Mouse (Mus musculus): Measurements from ENCODE around the gene Txnrd2.

The Txnrd2 gene

DNA sequence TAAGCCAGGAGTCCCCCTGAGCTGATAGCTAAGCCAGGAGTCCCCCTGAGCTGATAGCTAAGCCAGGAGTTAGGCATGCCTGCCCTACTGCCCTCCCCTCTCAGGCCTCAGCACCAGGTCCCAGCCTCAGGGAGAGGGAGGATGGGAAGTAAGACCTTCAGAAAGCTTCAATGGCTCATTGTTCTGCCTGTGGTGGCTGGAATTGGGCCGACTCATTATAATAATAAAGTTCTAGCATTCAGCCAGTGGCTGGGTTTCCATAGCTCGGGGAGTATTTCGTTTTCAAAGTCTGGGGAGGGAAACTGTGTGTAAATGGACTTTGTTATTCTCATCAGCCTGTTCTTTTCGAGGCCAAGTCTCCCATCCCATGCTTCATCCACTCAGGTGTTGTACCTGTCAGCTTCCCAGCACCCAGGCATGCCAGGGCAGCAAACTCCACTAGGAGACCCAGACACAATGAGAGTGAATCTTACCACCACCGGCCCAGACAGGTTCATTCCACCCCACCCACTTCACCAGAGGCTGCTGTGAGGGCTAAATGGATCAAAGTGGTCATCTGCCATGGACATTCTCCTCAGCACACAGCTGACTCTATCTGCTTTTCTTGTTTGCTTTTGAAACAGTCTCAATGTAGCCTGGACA is 58.7 kb downstream of the Txnrd2 start:
- no peak for DNase-seq (ENCODE audit: low spot score in 2 of 2)

GRCm38 (mm10) chr16:18486126-18486525 is 59.9 kb downstream of the Txnrd2 start:
- DNase-seq (ENCODE audit: low spot score in 2 of 2), result no peak

- no peak for DNase-seq (ENCODE audit: low spot score in 2 of 2)
Observed at GRCm38 (mm10) chr16:18490281-18490680, 64.1 kb downstream of the Txnrd2 start.

- no peak for DNase-seq (ENCODE audit: low spot score in 2 of 2)
Observed at GRCm38 (mm10) chr16:18490894-18491293, 64.7 kb downstream of the Txnrd2 start.

DNA sequence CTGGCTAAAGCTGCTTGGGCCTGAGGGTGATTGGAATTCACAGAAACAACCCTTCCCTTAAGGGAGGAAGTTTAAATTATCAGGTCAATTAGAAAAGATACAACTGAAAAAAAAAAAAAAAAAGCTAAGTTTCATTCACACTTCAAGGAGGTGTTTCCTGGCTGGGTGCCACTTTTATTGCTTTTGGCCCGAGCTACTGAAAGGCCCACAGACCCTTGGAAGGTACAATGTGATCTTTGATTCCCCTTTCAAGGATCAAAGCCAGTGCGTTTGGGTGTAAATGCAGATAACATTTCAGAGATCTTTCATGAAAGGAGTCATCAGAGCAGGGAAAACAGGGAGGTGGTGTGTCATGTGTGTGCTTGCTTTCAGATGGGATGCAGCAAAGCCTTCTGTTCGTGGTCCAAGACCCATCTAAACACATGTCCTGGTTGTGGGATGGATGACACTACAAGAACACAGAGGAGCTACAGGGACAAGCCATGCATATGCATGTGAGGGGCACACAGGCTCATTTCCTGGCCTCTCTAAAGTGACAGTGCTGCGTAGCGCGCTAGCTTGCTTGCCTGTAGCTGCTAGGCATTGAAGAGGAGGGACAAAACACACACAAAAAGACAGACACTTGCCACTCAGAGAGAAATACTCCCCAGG is 71.8 kb downstream of the Txnrd2 start:
- DNase-seq (ENCODE audit: low spot score in 2 of 2), result peak in 1 of 2 experiments; percentile 14

GRCm38 (mm10) chr16:18498558-18498990 is 72.4 kb downstream of the Txnrd2 start, which contains the start of the genes Gnb1l and Rtl10:
Gnb1l (plus strand) TSS chr16:18498713.
Rtl10 (plus strand) TSS chr16:18498901.
- peak; percentile 94 to 95 for DNase-seq (ENCODE audit: low spot score in 2 of 2)

- no peak for DNase-seq (ENCODE audit: low spot score in 2 of 2)
Observed at GRCm38 (mm10) chr16:18498996-18499395, 72.8 kb downstream of the Txnrd2 start.

- DNase-seq (ENCODE audit: low spot score in 2 of 2), result no peak
Observed at GRCm38 (mm10) chr16:18501531-18501930, 75.3 kb downstream of the Txnrd2 start.

DNA sequence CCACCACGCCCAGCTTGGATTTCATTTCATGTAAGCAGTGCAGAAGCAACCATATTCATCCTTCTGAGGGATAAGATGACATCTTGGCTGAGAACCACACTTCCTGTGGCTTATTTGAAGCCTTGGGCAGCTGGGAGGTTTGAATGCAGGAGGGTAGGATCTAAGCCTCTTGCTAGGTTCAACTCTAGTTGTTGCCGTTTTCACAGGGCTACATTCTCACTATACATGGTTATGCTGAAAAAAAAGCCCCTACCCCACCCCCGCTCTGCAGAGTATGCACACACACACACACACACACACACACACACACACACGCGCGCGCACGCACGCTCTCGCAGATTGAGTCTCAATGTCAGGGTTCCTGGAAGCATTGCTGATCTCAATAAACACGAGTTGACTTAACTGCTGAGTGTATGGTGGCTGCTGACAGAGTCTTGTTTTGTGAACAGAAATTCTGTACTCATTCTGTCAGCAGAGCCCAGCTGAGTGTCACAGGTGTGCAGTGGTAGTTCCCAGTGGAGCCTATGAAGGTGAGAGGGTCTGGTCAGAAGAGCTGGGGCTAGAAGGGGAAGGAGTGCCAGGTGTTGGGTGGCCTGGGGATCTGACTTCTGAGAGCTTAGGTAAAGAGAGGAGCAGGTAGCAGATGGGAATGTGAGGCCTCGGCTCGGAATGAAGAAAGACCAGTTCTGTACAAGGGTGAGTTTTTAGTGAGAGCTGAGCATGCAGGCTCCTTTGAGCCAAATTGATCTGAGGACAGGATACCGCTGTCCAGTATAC is 77.6 kb downstream of the Txnrd2 start:
- no peak for DNase-seq (ENCODE audit: low spot score in 2 of 2)

DNA sequence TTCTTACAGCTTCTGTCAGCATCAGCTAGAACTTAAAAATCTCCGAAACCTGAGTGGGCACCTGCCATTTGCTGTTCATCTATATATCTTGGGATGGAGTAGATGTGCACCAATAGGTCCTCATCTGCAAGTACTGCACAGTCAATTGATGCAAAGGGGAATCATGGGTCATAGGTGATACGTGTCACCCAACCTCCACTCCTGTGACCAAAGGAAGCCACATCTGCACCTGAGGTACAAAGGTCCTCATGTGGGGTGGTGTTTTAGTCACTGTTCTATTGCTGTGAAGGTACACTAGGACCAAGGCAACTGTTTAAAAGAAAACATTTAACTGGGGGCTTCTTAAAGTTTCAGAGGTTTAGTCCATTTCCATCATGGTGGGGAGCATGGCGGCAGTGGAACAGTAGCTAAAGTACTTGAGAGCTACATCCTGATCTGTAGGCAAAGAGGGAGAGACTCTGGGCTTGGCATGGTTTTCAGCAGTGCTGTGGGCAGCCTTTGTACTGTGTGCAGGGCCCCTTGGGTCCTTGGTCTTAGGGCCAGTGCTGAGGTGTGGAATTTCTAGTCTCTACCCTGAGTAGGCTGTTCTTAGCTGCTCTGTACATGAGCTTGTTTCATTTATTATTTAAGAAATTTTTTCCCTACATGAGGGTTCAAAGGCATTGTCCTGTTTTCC is 80.5 kb downstream of the Txnrd2 start:
- DNase-seq (ENCODE audit: low spot score in 2 of 2), result no peak

DNA sequence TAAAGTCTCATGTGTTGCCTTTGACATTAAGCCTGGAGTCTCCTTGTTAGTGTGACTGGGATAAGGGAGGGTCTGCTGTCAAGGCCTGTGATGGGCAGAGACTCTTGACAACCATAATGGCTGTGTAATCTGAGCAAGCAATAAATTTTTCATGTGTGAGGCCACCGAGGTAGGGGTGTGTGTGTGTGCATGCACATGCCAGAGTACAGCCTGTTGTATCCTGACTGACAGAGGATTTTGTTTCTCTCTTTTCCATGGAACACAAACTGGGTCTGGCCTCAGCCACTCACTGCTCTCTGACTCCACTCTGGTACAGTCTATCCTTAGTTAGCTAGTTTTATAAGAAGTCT is 81.0 kb downstream of the Txnrd2 start:
- DNase-seq (ENCODE audit: low spot score in 2 of 2), result no peak

DNA sequence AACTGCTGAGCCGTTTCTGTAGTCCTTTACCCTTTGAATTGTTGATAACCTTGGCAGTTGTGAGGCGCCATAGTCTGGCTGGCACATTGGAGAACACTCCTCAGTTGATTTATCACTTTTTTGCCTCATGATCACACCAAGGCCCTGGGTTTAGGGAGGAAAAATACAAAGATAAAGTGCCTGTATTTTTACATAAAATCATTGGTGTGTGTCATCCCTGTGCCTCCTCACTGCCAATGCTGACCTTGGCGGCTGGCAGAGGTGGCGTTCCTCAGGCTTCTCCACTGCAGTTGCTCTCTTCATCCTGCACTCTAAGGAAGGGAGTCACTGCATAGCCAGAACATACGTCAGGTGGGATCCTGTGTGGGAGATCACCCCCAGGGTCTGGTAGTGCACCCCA is 85.6 kb downstream of the Txnrd2 start:
- DNase-seq (ENCODE audit: low spot score in 2 of 2), result no peak

- no peak for DNase-seq (ENCODE audit: low spot score in 2 of 2)
Observed at GRCm38 (mm10) chr16:18513508-18513907, 87.3 kb downstream of the Txnrd2 start.

DNA sequence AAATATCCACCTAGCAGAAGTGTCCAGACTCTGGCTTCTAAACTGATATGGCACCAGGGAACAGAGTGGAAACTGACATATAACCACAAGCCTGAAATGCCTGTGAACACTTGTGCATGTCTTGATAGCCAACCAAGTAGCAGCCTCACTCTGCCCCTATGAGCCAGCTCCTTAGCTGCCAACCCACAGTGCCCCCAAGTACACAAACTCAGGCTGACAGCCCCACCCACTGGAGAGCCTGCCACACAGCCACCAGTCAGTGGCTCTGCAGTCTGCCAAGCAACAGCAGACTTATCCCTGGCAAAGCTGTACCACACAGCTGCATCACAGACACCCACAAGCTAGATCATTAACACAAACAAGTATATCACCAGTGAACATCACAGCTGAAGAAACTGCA is 91.9 kb downstream of the Txnrd2 start:
- no peak for DNase-seq (ENCODE audit: low spot score in 2 of 2)

GRCm38 (mm10) chr16:18523563-18524245 is 97.5 kb downstream of the Txnrd2 start:
- DNase-seq (ENCODE audit: low spot score in 2 of 2), result no peak

GRCm38 (mm10) chr16:18528656-18529055 is 102.5 kb downstream of the Txnrd2 start:
- DNase-seq (ENCODE audit: low spot score in 2 of 2), result no peak
